Mouse (Mus musculus): ENCODE data around the gene Ppp6r3.

- no peak for TF ChIP-seq CTCF (IDR thresholded peaks at IDR 0.05; ENCODE audit: low read depth, low read length)
- TF ChIP-seq POLR2A (IDR thresholded peaks at IDR 0.05; ENCODE audit: insufficient read depth, low read length), result no peak
These were observed 18.0 kb upstream of the Ppp6r3 start for GRCm38 (mm10) chr19:3593379-3594055.

Data from ES-Bruce4 (cell line).